Mouse (Mus musculus): ENCODE measurements around the gene Gm48552. TPM values are rescaled to one million over a fixed set of nuclear protein-coding genes. Genes with fewer than 3 reads are reported as not detected.
A peak's percentile ranks its signal among the peaks of the same experiment; 100 is the strongest.

The Gm48552 gene
- polyA plus RNA-seq, 1 experiment = 1.0 TPM

- peak; percentile 93 for DNase-seq
- H3K36me3 ChIP-seq (ENCODE audit: control insufficient read depth, insufficient read depth, low read length) = no peaks in the 10 kb centered on the region; the same call in 1 of the 2 replicates
- peak overlapping the region; percentile 97 for H3K27ac ChIP-seq (ENCODE audit: insufficient read depth, low read depth, low read length)
- H3K27me3 ChIP-seq (replicated peaks; ENCODE audit: control insufficient read depth, insufficient read depth, low read length) = no peaks in the 10 kb centered on the region
- no peak for TF ChIP-seq CTCF (conservative IDR thresholded peaks at IDR 0.05; ENCODE audit: insufficient read depth, insufficient read length, low read depth, low read length)
- no peak for TF ChIP-seq POLR2A (IDR thresholded peaks at IDR 0.05; ENCODE audit: low read depth, low read length)
- H3K4me3 ChIP-seq (ENCODE audit: insufficient read depth, low read depth, low read length) = no peak overlapping the region
- peaks cover 80% of the 10 kb centered on the region for H3K4me1 ChIP-seq (ENCODE audit: control insufficient read depth, insufficient read depth, low read length)
- 11% methylated on average over 18 of the region's 18 CpGs for WGBS
Observed at GRCm38 (mm10) chr10:81411471-81412400, 22.9 kb downstream of the Gm48552 start.

- 68% methylated on average over 16 of the region's 16 CpGs for WGBS
- no peaks in the 10 kb centered on the region for H3K36me3 ChIP-seq (ENCODE audit: control insufficient read depth, insufficient read depth, low read length)
- H3K4me3 ChIP-seq (ENCODE audit: insufficient read depth, low read depth, low read length) = no peak overlapping the region
- TF ChIP-seq POLR2A (IDR thresholded peaks at IDR 0.05; ENCODE audit: low read depth, low read length) = no peak
- peak overlapping the region; percentile 97 for H3K27ac ChIP-seq (ENCODE audit: insufficient read depth, low read depth, low read length)
- DNase-seq = no peak
- H3K27me3 ChIP-seq (replicated peaks; ENCODE audit: control insufficient read depth, insufficient read depth, low read length) = no peaks in the 10 kb centered on the region
- H3K4me1 ChIP-seq (ENCODE audit: control insufficient read depth, insufficient read depth, low read length) = peaks cover 85% of the 10 kb centered on the region
Observed at GRCm38 (mm10) chr10:81412586-81413309, 23.9 kb downstream of the Gm48552 start.

GRCm38 (mm10) chr10:81413310-81414261 lies 24.8 kb downstream of the Gm48552 start:
- Histone ChIP-seq H3K4me1 (ENCODE audit: control insufficient read depth, insufficient read depth, low read length) (peaks cover 81% of the 10 kb centered on the region), H3K4me3 (ENCODE audit: insufficient read depth, low read depth, low read length) (peak overlapping the region; percentile 49), H3K27me3 (replicated peaks; ENCODE audit: control insufficient read depth, insufficient read depth, low read length) (no peaks in the 10 kb centered on the region), H3K27ac (ENCODE audit: insufficient read depth, low read depth, low read length) (peak overlapping the region; percentile 97), H3K36me3 (ENCODE audit: control insufficient read depth, insufficient read depth, low read length) (no peaks in the 10 kb centered on the region)
- TF ChIP-seq CTCF (conservative IDR thresholded peaks at IDR 0.05; ENCODE audit: insufficient read depth, insufficient read length, low read depth, low read length) (no peak), POLR2A (IDR thresholded peaks at IDR 0.05; ENCODE audit: low read depth, low read length) (peak; percentile 6)
- WGBS = 18% methylated on average over 26 of the region's 26 CpGs
- DNase-seq = peak; percentile 95

GRCm38 (mm10) chr10:81414682-81415081 lies 25.9 kb downstream of the Gm48552 start:
- TF ChIP-seq POLR2A (IDR thresholded peaks at IDR 0.05; ENCODE audit: low read depth, low read length) (no peak), CTCF (conservative IDR thresholded peaks at IDR 0.05; ENCODE audit: insufficient read depth, insufficient read length, low read depth, low read length) (no peak)
- Histone ChIP-seq H3K36me3 (ENCODE audit: control insufficient read depth, insufficient read depth, low read length) (no peaks in the 10 kb centered on the region), H3K27me3 (replicated peaks; ENCODE audit: control insufficient read depth, insufficient read depth, low read length) (no peaks in the 10 kb centered on the region), H3K4me3 (ENCODE audit: insufficient read depth, low read depth, low read length) (no peak overlapping the region), H3K4me1 (ENCODE audit: control insufficient read depth, insufficient read depth, low read length) (peaks cover 83% of the 10 kb centered on the region), H3K27ac (ENCODE audit: insufficient read depth, low read depth, low read length) (peak overlapping the region; percentile 97)
- peak; percentile 77 for DNase-seq

GRCm38 (mm10) chr10:81415146-81415545 lies 26.3 kb downstream of the Gm48552 start:
- Histone ChIP-seq H3K27ac (ENCODE audit: insufficient read depth, low read depth, low read length) (peak overlapping the region; percentile 90), H3K36me3 (ENCODE audit: control insufficient read depth, insufficient read depth, low read length) (no peaks in the 10 kb centered on the region), H3K27me3 (replicated peaks; ENCODE audit: control insufficient read depth, insufficient read depth, low read length) (no peaks in the 10 kb centered on the region), H3K4me3 (ENCODE audit: insufficient read depth, low read depth, low read length) (no peak overlapping the region), H3K4me1 (ENCODE audit: control insufficient read depth, insufficient read depth, low read length) (peaks cover 82% of the 10 kb centered on the region)
- DNase-seq = no peak
- WGBS = 59% methylated on average over 5 of the region's 5 CpGs
- TF ChIP-seq CTCF (conservative IDR thresholded peaks at IDR 0.05; ENCODE audit: insufficient read depth, insufficient read length, low read depth, low read length) (no peak), POLR2A (IDR thresholded peaks at IDR 0.05; ENCODE audit: low read depth, low read length) (no peak)

- Histone ChIP-seq H3K4me3 (ENCODE audit: insufficient read depth, low read depth, low read length) (no peak overlapping the region), H3K36me3 (ENCODE audit: control insufficient read depth, insufficient read depth, low read length) (no peaks in the 10 kb centered on the region), H3K4me1 (ENCODE audit: control insufficient read depth, insufficient read depth, low read length) (peaks cover 76% of the 10 kb centered on the region), H3K27ac (ENCODE audit: insufficient read depth, low read depth, low read length) (peak overlapping the region; percentile 90), H3K27me3 (replicated peaks; ENCODE audit: control insufficient read depth, insufficient read depth, low read length) (no peaks in the 10 kb centered on the region)
- WGBS = 54% methylated on average over 17 of the region's 17 CpGs
- no peak for TF ChIP-seq POLR2A (IDR thresholded peaks at IDR 0.05; ENCODE audit: low read depth, low read length)
- TF ChIP-seq CTCF (conservative IDR thresholded peaks at IDR 0.05; ENCODE audit: insufficient read depth, insufficient read length, low read depth, low read length) = no peak
- peak; percentile 55 for DNase-seq
Observed at GRCm38 (mm10) chr10:81415549-81416310, 26.9 kb downstream of the Gm48552 start.

Measured in kidney, adult 2 months (tissue).